Mouse (Mus musculus) heart, adult 2 months (tissue): Measurements from ENCODE around the gene Fut1. TPM values are rescaled to one million over a fixed set of nuclear protein-coding genes. Genes with fewer than 3 reads are reported as not detected.

Source experiments
- DNase-seq, 2 experiments: peaks; one replicate each; pipeline ENCODE4 v3.0.0; 2021
- H3K27ac ChIP-seq: fragments of 200-600 bp; 2 replicates; pipeline ENCODE4 v1.8.1; 2022
- H3K27me3 ChIP-seq: fragments of 200-500 bp; 2 replicates; pipeline ENCODE4 v1.6.1; 2012; ENCODE audit warnings: mild to moderate bottlenecking, low read length, inconsistent platforms, mixed read lengths; ENCODE audit not compliant: control insufficient read depth, insufficient read depth
- H3K36me3 ChIP-seq: fragments of 200-500 bp; 2 replicates; pipeline ENCODE4 v1.6.1; 2012; ENCODE audit warnings: low read length, inconsistent platforms; ENCODE audit not compliant: control insufficient read depth, insufficient read depth
- H3K4me1 ChIP-seq: fragments of 200-500 bp; 2 replicates; pipeline ENCODE4 v1.6.1; 2011; ENCODE audit warnings: low read length; ENCODE audit not compliant: control insufficient read depth, insufficient read depth
- H3K4me3 ChIP-seq: fragments of 200-600 bp; 2 replicates; pipeline ENCODE4 v1.8.1; 2022
- H3K79me2 ChIP-seq: fragments of 200-500 bp; replicated peaks from 2 replicates; pipeline ENCODE4 v1.6.1; 2012; ENCODE audit warnings: mild to moderate bottlenecking, inconsistent platforms, low read length, moderate library complexity, mixed read lengths; ENCODE audit not compliant: control insufficient read depth, insufficient read depth
- H3K9ac ChIP-seq: fragments of 200-500 bp; 2 replicates; pipeline ENCODE4 v1.6.1; 2012; ENCODE audit warnings: low read depth, mild to moderate bottlenecking, control low read depth, inconsistent platforms, low read length, mixed read lengths
- CTCF ChIP-seq: fragments of 200-600 bp; IDR thresholded peaks from 2 replicates; pipeline ENCODE4 v1.8.1; 2022; ENCODE audit warnings: antibody characterized with exemption, mild to moderate bottlenecking, moderate library complexity
- EP300 ChIP-seq: fragments of 200-500 bp; IDR thresholded peaks from 2 replicates; pipeline ENCODE4 v1.6.1; 2011; ENCODE audit warnings: low read depth, low read length, control low read depth; ENCODE audit not compliant: insufficient read depth
- POLR2A ChIP-seq: fragments of 200-500 bp; IDR thresholded peaks from 2 replicates; pipeline ENCODE4 v1.6.1; 2011; ENCODE audit warnings: mild to moderate bottlenecking, low read depth, low read length, control low read depth; ENCODE audit not compliant: insufficient read depth
- WGBS: fragments of 180-500 bp; shearing (Covaris S2); methylation state at CpG from one replicate; pipeline ENCODE4 v1.1.7; 2018; 5-methylcytosine and 5-hydroxymethylcytosine counted together
- intact Hi-C: fragments of 180-260 bp; cut with DNase I; formaldehyde crosslinking; loops from one replicate; pipeline ENCODE4 v1.15.1; 2025
- polyA plus RNA-seq: library from polyadenylated mRNA; depleted of rRNA; stranded (reverse); fragments of >200 nt; gene quantifications from 2 replicates; pipeline ENCODE4 v1.2.3, GENCODE M21; 2012
- total RNA-seq, 2 experiments: library from RNA; stranded (reverse); gene quantifications; 2 replicates each; pipeline ENCODE4 v1.2.3; 2021

The Fut1 gene
- total and polyA plus RNA-seq, 3 experiments: 0.25 TPM; not detected in 2

GRCm38 (mm10) chr7:45626571-45627076, 9.5 kb downstream of the Fut1 start:
- H3K27ac ChIP-seq: peak overlapping the region; percentile 96
- H3K9ac ChIP-seq: peak overlapping the region; percentile 78
- no peak for DNase-seq
- H3K79me2 ChIP-seq: no peaks in the 10 kb centered on the region; the same call in 1 of the 2 replicates
- peak overlapping the region; percentile 65 for H3K4me3 ChIP-seq
- 64% methylated on average over 7 of the region's 7 CpGs for WGBS
- TF ChIP-seq EP300: no peak
- H3K36me3 ChIP-seq: peaks cover 8% of the 10 kb centered on the region
- intact Hi-C loops: loop anchor here (1.0 to 2.0 kb wide), 2 partner anchors 14 to 38 kb away; no protein-coding TSS in a partner anchor
- H3K4me1 ChIP-seq: peaks cover 2% of the 10 kb centered on the region; the same call in 1 of the 2 replicates
- H3K27me3 ChIP-seq: no peaks in the 10 kb centered on the region

- DNase-seq: peak; percentile 76 to 81
- H3K4me1 ChIP-seq: peaks cover 2% of the 10 kb centered on the region; the same call in 1 of the 2 replicates
- 50% methylated on average over 9 of the region's 9 CpGs for WGBS
- peaks cover 8% of the 10 kb centered on the region for H3K36me3 ChIP-seq
- no peaks in the 10 kb centered on the region; the same call in 1 of the 2 replicates for H3K79me2 ChIP-seq
- peak within 1 kb of the TSS; percentile 96 for H3K27ac ChIP-seq
- intact Hi-C loops: loop anchor here (1.0 to 2.0 kb wide), 2 partner anchors 13 to 38 kb away; no protein-coding TSS in a partner anchor
- H3K27me3 ChIP-seq: no peaks in the 10 kb centered on the region
- H3K4me3 ChIP-seq: peak within 1 kb of the TSS; percentile 65
- H3K9ac ChIP-seq: peak within 1 kb of the TSS; percentile 78
- TF ChIP-seq EP300 (0 out of 2 replicates have a peak, but pooled peaks have one; percentile 76), POLR2A (peak; percentile 97), CTCF (no peak)
Measured at GRCm38 (mm10) chr7:45627261-45627660, 10.2 kb downstream of the Fut1 start, which contains the start of gene Rasip1. Rasip1 (plus strand) TSS chr7:45627488.

- intact Hi-C loops: loop anchor here (1.0 kb wide), 1 partner anchor 54 kb away; no protein-coding TSS in a partner anchor
- H3K79me2 ChIP-seq: no peaks in the 10 kb centered on the region; the same call in 1 of the 2 replicates
- peak; percentile 92 to 93 for DNase-seq
- no peak; the same call in 1 of the 2 replicates for TF ChIP-seq CTCF
- TF ChIP-seq EP300: 0 out of 2 replicates have a peak, but pooled peaks have one; percentile 48
- TF ChIP-seq POLR2A: peak; percentile 55; the same call in 1 of the 2 replicates
- peak overlapping the region; percentile 65 for H3K4me3 ChIP-seq
- no peaks in the 10 kb centered on the region for H3K27me3 ChIP-seq
- H3K9ac ChIP-seq: peak overlapping the region; percentile 78
- peaks cover 3% of the 10 kb centered on the region for H3K4me1 ChIP-seq
- WGBS: 2% methylated on average over 102 of the region's 105 CpGs
- peak overlapping the region; percentile 96 for H3K27ac ChIP-seq
- H3K36me3 ChIP-seq: peaks cover 15% of the 10 kb centered on the region
Measured at GRCm38 (mm10) chr7:45628364-45629294, 11.5 kb downstream of the Fut1 start.

- intact Hi-C loops: no loop called here
- Histone ChIP-seq H3K4me1 (peaks cover 9% of the 10 kb centered on the region), H3K9ac (peak overlapping the region; percentile 37; the same call in 1 of the 2 replicates), H3K4me3 (peak overlapping the region; percentile 20; the same call in 1 of the 2 replicates), H3K27ac (peak overlapping the region; percentile 42), H3K36me3 (peaks cover 15% of the 10 kb centered on the region), H3K79me2 (no peaks in the 10 kb centered on the region; the same call in 1 of the 2 replicates), H3K27me3 (no peaks in the 10 kb centered on the region)
- peak in 1 of 2 experiments; percentile 26 for DNase-seq
- WGBS: 59% methylated on average over 23 of the region's 23 CpGs
- TF ChIP-seq POLR2A: no peak
- no peak for TF ChIP-seq CTCF
- TF ChIP-seq EP300: no peak
Measured at GRCm38 (mm10) chr7:45630064-45630907, 13.2 kb downstream of the Fut1 start.

- DNase-seq: peak; percentile 48 to 49
- Histone ChIP-seq H3K4me1 (peaks cover 11% of the 10 kb centered on the region), H3K9ac (peak overlapping the region; percentile 11; the same call in 1 of the 2 replicates), H3K4me3 (0 out of 2 replicates have a peak overlapping the region, but pooled peaks have one; percentile 2), H3K36me3 (peaks cover 24% of the 10 kb centered on the region), H3K27ac (no peak overlapping the region), H3K27me3 (no peaks in the 10 kb centered on the region), H3K79me2 (no peaks in the 10 kb centered on the region; the same call in 1 of the 2 replicates)
- no peak for TF ChIP-seq POLR2A
- TF ChIP-seq CTCF: peak; percentile 61
- no peak for TF ChIP-seq EP300
- intact Hi-C loops: no loop called here
- WGBS: 30% methylated on average over 34 of the region's 35 CpGs
Measured at GRCm38 (mm10) chr7:45632499-45632898, 15.4 kb downstream of the Fut1 start.
